Mouse (Mus musculus) ovary, adult 18-20 months (tissue): ENCODE measurements around the gene Srf.
"Not testable (repeated sequence)": the region's sequence is repeated elsewhere in the genome, so short reads cannot be mapped to it uniquely, and the experiment has no call there.

Source experiments
- DNase-seq: peaks from one replicate; pipeline ENCODE4 v3.0.0; 2022; ENCODE audit warnings: low spot score, mixed read lengths

The Srf gene

DNA sequence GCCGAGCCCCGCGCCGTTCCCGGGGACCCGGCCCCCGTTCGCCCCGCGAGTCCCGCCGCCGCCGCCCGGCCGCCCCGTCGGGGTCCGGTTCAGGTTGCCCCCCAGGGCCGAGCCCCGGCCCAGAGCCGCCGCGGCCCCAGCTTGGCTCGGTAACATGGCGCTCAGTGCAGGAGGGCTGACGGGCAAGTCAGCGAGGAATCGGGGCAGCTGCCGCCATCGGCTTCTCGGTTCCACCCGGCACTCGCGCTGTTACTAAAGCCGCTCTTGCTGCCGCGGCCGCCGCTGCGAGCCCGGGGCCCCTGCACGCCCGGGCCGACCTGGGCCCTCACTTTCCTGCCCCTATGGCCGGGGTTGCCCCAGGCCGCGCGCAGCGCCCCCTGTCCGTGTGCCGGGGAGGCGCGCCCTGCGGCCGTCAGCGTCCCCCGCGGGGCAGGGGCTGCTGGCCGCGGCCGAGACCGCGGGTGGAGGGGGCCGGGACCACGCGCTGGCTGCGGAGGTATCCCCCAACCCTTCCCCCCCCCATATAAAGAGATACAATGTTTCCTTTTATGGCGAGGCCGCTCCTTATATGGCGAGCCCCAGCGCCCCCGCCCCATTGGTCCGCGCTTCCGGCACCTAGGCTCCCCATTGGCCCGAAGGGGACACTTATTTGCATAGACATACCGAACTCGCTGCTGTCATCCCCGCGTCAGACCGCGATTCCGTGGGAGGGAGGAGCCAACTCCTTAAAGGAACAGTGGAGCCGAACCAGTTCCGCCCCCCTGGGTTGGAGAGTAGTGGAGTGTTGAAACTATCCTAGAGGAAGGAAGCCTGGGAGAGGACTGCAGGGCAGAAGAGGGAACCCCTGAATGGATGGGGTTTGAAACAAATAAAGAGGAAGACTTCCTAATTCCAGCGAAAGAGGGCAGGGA lies at the start of gene Srf:
Srf (minus strand) TSS at position 503 of the 911 bp plus-strand sequence.
- peak; percentile 98 for DNase-seq

DNA sequence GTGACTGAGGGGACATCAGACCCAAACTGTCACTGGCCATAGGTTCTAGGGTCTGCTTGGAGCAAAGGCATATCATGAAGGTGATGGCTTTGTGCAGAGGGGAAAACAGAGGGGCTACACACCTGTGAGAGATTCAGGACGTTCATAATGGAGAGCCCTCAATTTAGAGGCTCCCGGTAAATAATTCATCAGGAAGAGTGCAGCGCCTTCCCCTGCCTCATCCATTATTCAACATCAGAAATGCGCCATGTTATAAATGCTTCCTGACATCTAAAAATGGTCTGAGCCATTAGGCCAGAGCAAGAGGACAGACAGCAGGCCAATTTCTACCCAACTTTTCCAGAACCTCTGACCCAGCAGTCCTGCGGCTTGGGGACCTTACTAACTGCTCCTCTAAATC lies 49.2 kb upstream of the Srf start:
- DNase-seq = no peak

DNA sequence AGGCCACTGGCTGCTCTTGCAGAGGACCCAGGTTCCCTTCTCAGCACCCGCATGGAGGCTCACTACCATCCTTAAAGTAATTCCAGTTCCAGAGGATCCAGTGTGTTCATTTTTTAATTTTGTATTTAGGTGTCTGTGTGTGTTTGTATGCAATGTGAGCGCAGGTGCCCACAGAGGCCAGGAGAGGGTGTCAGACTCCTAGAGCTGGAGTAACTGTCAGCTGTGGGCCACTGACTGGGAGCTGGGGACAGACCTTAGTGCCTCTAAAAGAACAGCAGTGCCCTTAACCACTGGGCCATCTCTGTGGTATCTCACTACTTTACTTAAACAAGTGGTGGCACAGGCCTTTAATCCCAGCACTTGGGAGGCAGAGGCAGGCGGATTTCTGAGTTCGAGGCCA lies 47.3 kb upstream of the Srf start:
- DNase-seq = no peak

DNA sequence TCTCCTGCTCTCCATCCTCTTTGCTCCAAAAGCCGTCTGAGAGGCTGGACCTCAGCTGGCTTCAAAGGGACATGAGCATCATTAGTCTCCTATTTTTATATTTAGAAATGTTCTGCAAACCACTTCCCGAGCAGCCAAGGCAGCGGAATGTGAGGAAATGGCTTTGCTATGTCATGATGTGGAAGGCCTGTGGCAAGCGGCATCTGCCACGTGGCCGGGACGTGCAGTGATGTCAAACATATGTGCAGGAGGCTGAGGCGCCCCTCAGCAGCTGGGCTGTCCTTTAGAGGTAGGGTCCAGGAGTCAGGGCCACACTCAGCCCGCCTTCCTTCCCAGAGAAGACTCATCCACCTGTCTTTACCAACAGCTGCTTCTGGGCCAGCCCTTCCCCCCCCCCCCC lies 46.2 kb upstream of the Srf start:
- DNase-seq = no peak

DNA sequence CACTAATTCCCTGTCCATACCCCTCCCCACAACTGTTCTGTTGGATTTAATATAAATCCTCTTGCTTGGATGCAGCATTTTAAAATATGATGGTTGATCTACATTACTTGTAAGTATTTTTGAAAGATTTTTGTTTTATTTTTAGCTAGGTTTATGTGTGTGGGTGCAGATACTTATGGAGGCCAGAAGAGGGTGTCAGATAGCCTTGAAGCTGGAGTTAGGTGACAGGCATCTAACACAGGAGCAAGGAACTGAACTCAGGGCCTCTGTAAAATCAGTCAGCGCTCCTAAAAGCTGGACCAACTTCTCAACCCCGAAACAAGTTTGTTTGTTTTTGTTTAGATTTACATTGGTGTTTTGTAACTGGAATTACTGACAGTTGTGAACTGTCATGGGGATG lies 44.6 kb upstream of the Srf start:
- DNase-seq = no peak

DNA sequence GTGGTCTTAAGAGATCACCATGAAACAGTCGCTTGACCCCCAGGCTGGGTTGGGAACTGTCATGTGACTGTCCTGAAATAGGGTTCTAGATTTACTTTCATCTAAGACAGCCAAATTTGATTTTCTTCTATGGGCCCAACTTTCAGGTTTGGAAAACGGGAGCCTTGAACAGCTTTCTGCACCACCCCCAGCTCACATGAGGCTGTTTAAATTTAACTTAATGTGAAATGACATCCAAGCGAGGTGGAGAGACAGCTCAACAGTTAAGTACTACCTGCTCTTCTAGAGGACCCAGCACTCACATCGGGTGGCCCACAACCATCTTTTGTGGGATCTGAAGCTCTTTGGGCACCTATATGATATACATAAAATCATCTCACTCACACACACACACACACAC lies 43.0 kb upstream of the Srf start:
- DNase-seq = no peak

DNA sequence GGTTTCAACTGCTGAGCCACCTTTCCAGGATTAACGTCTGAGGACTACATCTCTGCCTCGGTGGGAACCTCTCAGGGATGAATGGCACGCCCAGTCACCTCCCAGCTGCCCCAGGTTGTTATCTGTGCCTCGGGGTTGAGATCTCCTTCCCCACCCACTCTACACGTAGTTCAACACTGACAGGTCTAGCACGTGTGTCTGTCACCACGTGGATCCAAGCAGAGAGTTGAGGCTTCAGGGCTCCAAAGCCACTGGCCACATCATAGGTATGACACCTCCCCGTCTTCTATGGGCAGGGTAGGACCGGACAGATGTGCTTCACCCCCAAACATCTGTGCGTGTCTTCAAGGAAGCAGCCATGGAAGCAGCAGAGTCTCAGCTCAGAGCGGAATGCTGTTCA lies 42.0 kb upstream of the Srf start:
- no peak for DNase-seq

DNA sequence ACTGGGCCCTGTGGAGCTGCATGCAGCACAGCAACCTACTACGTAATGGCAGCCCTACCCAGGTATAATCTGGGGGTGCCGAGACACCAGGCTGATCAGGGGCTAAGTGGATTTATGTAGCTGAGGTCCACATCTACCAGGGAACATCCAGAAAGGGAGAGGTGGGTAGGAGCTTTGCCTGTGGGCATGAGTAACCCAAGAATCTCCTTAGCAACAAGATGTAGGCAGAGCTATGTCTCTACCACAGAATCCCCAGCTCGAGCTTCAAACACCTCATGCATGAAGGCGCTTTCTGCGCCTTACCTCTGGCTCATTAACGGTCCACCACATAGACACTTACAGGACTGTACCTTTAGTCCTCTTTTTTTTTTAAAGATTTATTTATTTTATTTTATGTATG lies 39.4 kb upstream of the Srf start:
- no peak for DNase-seq

DNA sequence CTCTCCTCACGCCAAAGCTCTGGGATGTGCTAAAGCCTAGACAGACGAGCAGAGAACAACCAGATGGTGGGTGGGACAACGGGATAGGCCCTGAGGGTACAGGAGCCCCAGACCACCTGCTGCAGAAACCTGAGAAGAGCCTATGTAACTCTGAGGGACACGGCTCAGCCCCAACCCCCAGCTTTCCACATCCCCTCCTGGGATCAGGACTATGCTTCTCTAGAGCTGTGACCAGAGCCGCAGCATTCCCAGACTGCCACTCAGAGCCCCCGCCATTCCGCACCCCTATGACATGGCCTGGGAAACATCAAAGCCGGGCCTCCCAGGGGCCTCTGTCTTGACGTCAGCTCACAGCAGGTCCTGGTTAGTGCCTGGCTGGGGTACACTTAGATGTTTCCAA lies 38.6 kb upstream of the Srf start:
- DNase-seq = no peak

DNA sequence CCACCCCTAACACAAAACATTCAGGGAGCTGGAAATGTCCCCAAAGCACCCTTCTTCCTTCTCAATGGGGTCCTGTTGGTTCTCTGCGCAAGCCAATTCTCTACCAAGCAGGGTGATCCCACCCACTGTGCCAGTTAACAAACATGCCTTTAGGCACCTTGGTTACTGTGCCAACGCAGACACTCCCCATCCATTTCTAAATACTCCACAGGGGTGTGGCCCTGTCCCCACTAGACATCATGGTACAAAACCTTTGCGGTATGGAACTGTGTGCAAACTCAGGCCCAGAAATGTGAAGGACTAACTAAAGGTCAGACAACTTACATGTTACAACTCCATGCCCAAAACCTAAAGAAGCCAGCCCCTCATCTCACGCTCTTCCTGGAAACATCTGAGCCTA lies 37.1 kb upstream of the Srf start:
- DNase-seq = no peak

DNA sequence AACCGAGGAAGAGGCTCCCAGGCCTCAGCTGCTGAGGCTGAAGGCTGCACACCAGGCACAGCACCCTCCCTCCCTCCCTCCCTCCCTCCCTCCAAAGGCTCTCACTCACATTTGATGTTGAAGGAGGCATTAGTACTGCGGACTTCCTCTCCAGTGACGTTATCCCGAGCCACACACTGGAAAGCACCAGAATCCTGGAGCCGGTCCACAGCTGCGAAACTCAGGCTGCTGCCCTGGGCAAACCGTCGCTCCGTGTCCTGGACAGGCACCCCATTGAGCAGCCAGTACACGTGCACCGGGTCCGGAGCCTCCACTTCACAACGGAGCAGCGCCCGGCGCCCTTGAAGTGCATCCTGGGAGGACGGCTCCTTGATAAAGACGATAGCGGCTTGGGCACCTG lies 35.4 kb upstream of the Srf start:
- DNase-seq = no peak

DNA sequence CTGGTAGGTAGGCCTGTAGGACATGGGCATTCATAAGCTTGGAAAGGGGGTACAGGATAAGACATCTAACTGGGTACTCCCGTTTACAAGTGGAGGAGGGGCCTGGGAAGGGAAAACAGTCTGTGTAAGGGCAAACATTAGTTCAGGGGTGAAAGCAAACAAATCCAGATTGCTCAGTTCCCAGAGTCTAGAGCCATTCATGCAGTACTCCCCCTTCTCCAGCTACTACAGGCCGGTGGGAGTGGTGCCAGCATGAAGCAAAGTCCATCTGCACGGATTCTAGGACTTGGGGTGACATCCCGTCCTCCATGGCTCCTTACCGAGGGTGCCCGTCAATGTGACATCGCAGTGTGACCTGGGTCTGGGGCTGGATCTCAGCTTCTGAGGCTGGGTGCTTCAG lies 34.5 kb upstream of the Srf start:
- DNase-seq = no peak

DNA sequence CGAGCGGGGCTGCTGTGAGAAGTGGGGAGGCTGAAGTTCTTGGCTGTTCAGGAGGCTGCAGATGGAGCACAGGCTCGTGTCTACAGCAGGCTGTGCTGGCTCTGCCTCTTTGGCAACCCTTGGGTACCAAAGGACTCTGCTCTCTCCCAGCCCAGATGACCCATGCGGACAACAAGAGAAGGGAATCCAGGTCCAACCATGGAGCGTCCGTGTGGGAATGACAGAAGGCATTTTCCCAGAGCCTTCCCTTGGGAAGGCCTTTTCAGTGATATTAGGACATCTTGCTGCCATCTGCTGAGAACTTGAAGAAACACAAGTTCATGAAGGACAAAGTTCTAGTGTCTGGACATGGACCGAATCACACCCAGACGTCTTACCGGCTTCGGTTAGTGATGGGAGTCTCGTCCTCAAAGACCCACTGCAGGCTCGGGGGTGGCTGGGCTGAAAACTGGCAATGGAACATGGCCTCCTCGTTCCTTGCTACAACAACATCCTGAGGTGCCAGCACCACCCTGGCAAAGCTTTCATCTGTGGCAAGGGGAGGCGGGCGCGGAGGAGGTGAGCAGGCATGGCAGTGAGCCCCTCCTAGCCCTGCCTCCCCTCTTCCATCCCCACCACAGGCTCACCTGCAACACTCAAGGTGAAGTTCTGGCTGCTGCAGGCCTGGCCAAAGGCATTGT lies 33.8 kb upstream of the Srf start:
- DNase-seq = no peak

DNA sequence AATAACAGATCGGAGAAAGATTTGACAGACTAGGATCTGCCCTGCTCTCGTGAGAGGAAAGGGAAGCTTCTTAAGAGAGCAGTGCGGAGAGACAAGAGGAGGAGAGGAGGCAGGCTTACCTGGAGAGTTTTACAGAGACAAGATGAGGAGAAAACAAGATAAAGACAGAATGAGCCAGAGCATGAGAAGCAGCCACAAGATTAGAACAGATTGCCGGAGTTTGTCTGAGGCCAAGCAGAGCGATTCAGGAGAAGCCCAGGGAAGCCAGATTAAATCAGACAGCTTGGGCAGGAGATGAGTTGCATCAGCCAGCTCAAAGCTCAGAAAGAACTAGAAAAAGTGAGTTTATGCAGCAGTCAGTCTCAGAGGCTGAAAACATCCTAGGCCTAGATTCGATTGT lies 32.9 kb upstream of the Srf start:
- no peak for DNase-seq

DNA sequence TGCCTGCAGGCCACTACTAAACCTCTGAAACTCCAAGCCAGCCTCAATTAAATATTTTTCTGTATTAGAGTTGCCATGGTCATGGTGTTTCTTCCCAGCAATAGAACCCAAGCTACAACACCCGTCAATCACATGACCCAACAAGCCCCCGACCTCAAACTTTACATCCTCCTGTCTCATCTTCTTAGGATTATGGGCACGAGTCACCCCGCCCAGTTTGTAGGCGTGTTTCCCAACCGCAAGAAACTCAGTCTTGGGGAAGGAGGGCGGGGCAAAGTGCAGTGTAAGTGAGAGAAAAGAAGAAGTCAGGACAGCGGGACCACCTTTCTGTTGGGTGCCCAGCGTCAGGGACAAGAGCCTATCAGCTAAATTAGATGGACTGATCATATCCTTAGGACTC lies 32.2 kb upstream of the Srf start:
- DNase-seq = no peak

DNA sequence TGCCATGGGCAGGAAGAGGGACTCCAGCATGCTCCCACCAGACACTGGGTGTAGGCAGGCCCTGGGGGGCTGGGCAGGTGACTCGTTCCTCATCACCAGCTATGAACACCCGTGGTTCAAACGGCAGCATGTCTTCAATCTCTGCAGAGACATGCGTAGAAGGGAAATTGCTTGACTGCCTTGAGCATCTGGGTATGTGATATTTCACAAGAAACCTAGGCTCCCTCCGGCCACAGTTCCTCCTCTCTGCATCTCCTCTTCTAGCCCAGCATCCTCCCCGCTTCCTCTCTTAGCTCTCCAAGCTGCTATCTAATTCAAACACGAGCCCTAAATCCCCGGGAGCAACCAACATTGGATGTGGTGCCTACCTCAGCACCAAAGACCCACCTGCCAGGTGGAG lies 30.4 kb upstream of the Srf start:
- no peak for DNase-seq

DNA sequence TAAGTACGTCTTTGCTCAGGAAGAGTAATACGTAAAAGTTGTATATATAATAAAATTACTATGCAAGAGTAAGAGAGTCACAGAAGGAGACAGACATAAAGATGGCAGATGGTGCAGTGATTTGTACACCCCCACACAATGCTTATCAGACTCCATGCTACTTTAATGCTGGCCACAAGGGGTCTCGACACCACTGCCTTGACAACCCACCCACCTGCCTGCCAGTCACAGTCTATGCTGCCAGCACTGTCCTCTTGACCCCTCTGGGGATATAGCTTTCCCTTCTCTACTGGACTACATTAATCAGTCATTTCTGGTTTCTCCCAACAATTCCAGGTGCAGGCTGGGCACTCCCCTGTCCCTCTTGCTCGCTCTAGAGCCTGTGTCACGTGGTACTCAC lies 22.7 kb upstream of the Srf start:
- DNase-seq = no peak

DNA sequence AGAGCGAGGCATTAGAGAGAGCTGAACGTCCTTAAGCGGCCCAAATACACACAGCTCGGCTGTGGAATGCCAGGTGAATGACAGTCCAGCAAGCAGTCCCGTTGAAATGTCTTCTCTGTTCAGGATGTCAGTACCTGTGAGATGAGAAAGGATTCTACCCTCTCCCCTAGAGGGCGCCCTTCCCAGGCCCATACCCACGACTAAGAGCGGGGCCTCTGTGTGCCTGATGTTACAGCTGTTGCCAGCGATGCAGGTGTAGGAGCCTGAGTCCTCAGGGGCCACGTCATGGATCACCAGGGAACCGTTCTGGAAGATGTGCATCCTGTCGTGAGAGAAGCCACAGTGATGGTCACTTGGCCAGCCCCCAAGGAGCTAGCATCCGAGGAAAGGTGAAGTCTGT lies 20.1 kb upstream of the Srf start:
- no peak for DNase-seq

DNA sequence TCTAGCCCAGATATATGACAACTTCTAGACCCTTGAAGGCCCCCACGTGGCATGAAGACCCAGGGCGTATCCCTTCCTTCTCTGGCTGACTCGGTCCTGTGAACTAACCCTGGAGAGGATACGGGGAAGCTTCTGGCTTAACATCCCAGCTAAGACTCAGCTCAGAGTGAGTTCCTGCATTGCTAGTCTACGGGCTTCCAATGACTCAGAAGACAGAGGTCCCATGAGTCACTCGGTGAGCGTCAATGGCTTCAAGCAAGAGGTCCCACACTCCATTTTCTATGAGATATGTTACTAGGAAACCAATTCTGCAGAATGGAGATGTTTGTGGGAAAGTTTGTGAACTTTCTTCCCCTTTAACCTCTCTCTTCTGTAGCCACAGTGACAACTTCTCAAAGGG lies 18.6 kb upstream of the Srf start:
- DNase-seq = no peak

DNA sequence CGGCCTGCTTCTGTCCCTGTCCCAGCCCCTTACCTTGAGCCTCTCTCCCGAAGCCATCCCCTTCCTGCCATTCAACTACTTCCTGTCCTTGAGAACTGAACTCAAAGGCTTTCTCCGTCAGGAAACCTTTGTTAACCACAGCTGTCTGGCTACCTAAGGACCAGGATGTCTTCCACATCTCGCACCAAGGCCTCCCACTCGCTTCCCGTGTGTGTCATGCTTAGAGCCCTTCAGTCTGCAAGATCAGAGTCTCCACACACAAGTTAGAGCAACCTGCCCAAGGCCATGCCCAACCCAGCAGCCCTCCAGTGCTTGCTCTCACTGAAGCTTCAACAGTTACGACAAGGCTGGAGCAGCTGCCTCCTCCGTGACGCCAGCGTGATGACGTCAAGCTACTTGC lies 15.0 kb upstream of the Srf start:
- DNase-seq = no peak

DNA sequence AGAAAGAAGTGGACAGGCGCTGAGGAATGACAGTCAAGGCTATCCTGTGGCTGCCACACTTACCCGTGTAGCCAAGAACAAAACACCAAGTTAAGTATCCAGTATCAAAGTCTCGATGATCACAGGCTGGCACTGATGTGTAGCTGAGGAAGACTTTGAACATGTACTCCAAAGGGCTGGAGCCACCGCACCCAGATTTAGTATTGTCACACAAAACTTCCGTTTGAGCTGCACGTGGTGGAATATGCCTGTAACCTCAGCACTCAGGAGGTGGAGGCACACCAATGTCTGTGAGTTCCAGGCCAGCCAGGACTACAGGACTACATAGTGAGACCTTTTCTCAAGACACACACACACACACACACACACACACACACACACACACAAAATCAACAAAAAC lies 3.2 kb upstream of the Srf start:
- no peak for DNase-seq

DNA sequence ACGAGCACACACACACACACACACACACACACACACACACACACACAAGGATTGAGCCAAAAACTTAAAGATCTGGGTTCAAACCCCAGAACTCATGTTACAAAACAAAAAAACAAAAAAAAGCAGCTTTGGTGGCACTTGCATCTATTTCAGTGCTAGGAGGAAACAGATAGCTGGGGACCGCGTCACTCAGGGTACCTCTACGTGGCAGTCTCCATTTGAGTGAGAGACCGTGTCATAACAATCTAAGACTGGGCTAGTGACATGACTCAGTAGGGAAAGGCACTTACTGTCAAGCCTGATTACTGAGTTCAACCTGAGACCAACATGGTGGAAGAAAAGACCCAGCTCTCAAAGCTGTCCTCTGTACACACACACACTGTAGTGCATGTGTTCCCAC lies 2.2 kb upstream of the Srf start:
- no peak for DNase-seq

DNA sequence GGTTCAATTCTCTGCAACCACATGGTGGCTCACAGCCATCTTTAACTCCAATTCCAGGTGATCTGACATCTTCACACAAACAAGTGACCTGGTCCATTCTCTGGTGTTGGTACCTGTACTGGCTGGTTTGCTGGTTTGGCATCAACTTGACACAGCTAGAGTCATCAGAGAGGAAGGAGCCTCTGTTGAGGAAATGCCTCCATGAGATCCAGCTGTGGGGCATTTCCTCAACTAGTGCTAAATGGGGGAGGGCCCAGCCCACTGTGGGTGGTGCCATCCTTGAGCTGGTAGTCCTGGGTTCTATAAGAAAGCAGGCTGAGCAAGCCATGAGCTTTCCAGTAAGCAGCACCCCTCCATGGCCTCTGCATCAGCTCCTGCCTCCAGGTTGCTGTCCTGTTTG lies 1.3 kb upstream of the Srf start:
- not testable (repeated sequence) for DNase-seq

DNA sequence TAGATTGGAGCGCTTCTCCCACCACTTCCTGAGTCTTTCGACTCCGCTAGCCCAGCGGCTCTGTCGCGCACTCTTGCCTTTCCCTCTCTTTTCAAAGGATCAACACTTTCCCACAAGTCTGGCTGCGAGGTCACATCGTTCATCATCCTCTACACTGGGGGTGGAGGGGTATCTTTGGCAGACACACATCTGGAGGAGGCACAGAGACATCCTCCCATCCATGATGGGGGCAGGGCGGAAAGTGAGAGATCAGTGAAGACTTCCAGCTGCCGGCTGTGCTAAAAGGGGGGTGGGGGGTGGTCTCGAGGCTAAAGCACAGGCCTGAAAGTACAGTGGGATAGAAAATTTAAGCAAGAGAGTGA lies 590 bp upstream of the Srf start:
- no peak for DNase-seq
